Mouse (Mus musculus): ENCODE results near the gene Foxj3. TPM values are rescaled to one million over a fixed set of nuclear protein-coding genes. Genes with fewer than 3 reads are reported as not detected.

Foxj3 gene
- polyA plus RNA-seq, 1 experiment from 2014 or later: 7.4 TPM

GRCm38 (mm10) chr4:119634908-119635660 is 98.3 kb downstream of the Foxj3 start:
- no peaks in the 10 kb centered on the region for H3K27me3 ChIP-seq (ENCODE audit: control insufficient read depth, insufficient read depth, low read length)
- no peaks in the 10 kb centered on the region for H3K4me1 ChIP-seq (replicated peaks; ENCODE audit: control insufficient read depth, insufficient read depth)
- H3K36me3 ChIP-seq (ENCODE audit: control insufficient read depth, insufficient read depth, low read length): no peaks in the 10 kb centered on the region; the same call in 1 of the 2 replicates
- no peak overlapping the region for H3K4me3 ChIP-seq (ENCODE audit: low read depth, low read length)
- no peak overlapping the region for H3K9ac ChIP-seq (ENCODE audit: low read length)
- WGBS: 61% methylated on average over 6 of the region's 6 CpGs
- no peak overlapping the region for H3K27ac ChIP-seq (replicated peaks)
- DNase-seq (ENCODE audit: low spot score) (no peak), ATAC-seq (ENCODE audit: low FRiP score, low TSS enrichment) (no peak)
- H3K9me3 ChIP-seq (ENCODE audit: control insufficient read depth, low read length): no peaks in the 10 kb centered on the region
- no peak overlapping the region for H3K4me2 ChIP-seq (replicated peaks; ENCODE audit: low read depth)
- TF ChIP-seq CTCF (IDR thresholded peaks at IDR 0.05; ENCODE audit: low read depth) (peak; percentile 8; the same call in 1 of the 2 replicates), EP300 (optimal IDR thresholded peaks at IDR 0.05) (no peak)

- Histone ChIP-seq H3K9me3 (ENCODE audit: control insufficient read depth, low read length) (no peaks in the 10 kb centered on the region), H3K36me3 (ENCODE audit: control insufficient read depth, insufficient read depth, low read length) (no peaks in the 10 kb centered on the region; the same call in 1 of the 2 replicates), H3K4me2 (replicated peaks; ENCODE audit: low read depth) (no peak overlapping the region), H3K27ac (replicated peaks) (no peak overlapping the region), H3K4me1 (replicated peaks; ENCODE audit: control insufficient read depth, insufficient read depth) (no peaks in the 10 kb centered on the region), H3K27me3 (ENCODE audit: control insufficient read depth, insufficient read depth, low read length) (no peaks in the 10 kb centered on the region), H3K9ac (ENCODE audit: low read length) (no peak overlapping the region), H3K4me3 (ENCODE audit: low read depth, low read length) (no peak overlapping the region)
- 67% methylated on average over 8 of the region's 8 CpGs for WGBS
- TF ChIP-seq EP300 (optimal IDR thresholded peaks at IDR 0.05) (no peak), CTCF (IDR thresholded peaks at IDR 0.05; ENCODE audit: low read depth) (no peak)
- ATAC-seq (ENCODE audit: low FRiP score, low TSS enrichment) (no peak), DNase-seq (ENCODE audit: low spot score) (no peak)
These were observed 98.9 kb downstream of the Foxj3 start for GRCm38 (mm10) chr4:119635686-119636085.

- DNase-seq (ENCODE audit: low spot score): no peak
- no peak overlapping the region for H3K4me2 ChIP-seq (replicated peaks; ENCODE audit: low read depth)
- no peaks in the 10 kb centered on the region for H3K36me3 ChIP-seq (ENCODE audit: control insufficient read depth, insufficient read depth, low read length)
- H3K4me1 ChIP-seq (replicated peaks; ENCODE audit: control insufficient read depth, insufficient read depth): no peaks in the 10 kb centered on the region
- H3K9ac ChIP-seq (ENCODE audit: low read length): no peak overlapping the region
- H3K4me3 ChIP-seq (ENCODE audit: low read depth, low read length): no peak overlapping the region
- TF ChIP-seq CTCF (IDR thresholded peaks at IDR 0.05; ENCODE audit: low read depth): no peak
- TF ChIP-seq EP300 (optimal IDR thresholded peaks at IDR 0.05): no peak
- WGBS: 67% methylated on average over 7 of the region's 7 CpGs
- no peaks in the 10 kb centered on the region for H3K9me3 ChIP-seq (ENCODE audit: control insufficient read depth, low read length)
- no peak overlapping the region for H3K27ac ChIP-seq (replicated peaks)
- no peaks in the 10 kb centered on the region for H3K27me3 ChIP-seq (ENCODE audit: control insufficient read depth, insufficient read depth, low read length)
- ATAC-seq (ENCODE audit: low FRiP score, low TSS enrichment): no peak
These were observed 99.9 kb downstream of the Foxj3 start for GRCm38 (mm10) chr4:119636731-119637130.

GRCm38 (mm10) chr4:119637176-119637845 is 100.5 kb downstream of the Foxj3 start, which contains the start of gene Guca2a:
Gene Guca2a, plus strand, starts transcription at chr4:119637704.
- no peak within 1 kb of the TSS for H3K4me2 ChIP-seq (replicated peaks; ENCODE audit: low read depth)
- no peak for TF ChIP-seq CTCF (IDR thresholded peaks at IDR 0.05; ENCODE audit: low read depth)
- TF ChIP-seq EP300 (optimal IDR thresholded peaks at IDR 0.05): no peak
- H3K4me1 ChIP-seq (replicated peaks; ENCODE audit: control insufficient read depth, insufficient read depth): no peaks in the 10 kb centered on the region
- no peak within 1 kb of the TSS for H3K9ac ChIP-seq (ENCODE audit: low read length)
- H3K4me3 ChIP-seq (ENCODE audit: low read depth, low read length): no peak within 1 kb of the TSS
- DNase-seq (ENCODE audit: low spot score) (peak; percentile 50), ATAC-seq (ENCODE audit: low FRiP score, low TSS enrichment) (peak; percentile 62)
- H3K36me3 ChIP-seq (ENCODE audit: control insufficient read depth, insufficient read depth, low read length): no peaks in the 10 kb centered on the region
- no peaks in the 10 kb centered on the region for H3K27me3 ChIP-seq (ENCODE audit: control insufficient read depth, insufficient read depth, low read length)
- no peaks in the 10 kb centered on the region for H3K9me3 ChIP-seq (ENCODE audit: control insufficient read depth, low read length)
- 63% methylated on average over 4 of the region's 4 CpGs for whole genome bisulfite sequencing
- H3K27ac ChIP-seq (replicated peaks): no peak within 1 kb of the TSS; the same call in 1 of the 2 replicates

GRCm38 (mm10) chr4:119637946-119638345 is 101.1 kb downstream of the Foxj3 start:
- no peak overlapping the region for H3K4me2 ChIP-seq (replicated peaks; ENCODE audit: low read depth)

GRCm38 (mm10) chr4:119638656-119639055 is 101.9 kb downstream of the Foxj3 start:
- no peak for TF ChIP-seq CTCF (IDR thresholded peaks at IDR 0.05; ENCODE audit: low read depth)
- no peak for TF ChIP-seq EP300 (optimal IDR thresholded peaks at IDR 0.05)
- Histone ChIP-seq H3K36me3 (ENCODE audit: control insufficient read depth, insufficient read depth, low read length) (no peaks in the 10 kb centered on the region), H3K27ac (replicated peaks) (no peak overlapping the region), H3K9ac (ENCODE audit: low read length) (no peak overlapping the region), H3K4me1 (replicated peaks; ENCODE audit: control insufficient read depth, insufficient read depth) (no peaks in the 10 kb centered on the region), H3K27me3 (ENCODE audit: control insufficient read depth, insufficient read depth, low read length) (no peaks in the 10 kb centered on the region), H3K9me3 (ENCODE audit: control insufficient read depth, low read length) (no peaks in the 10 kb centered on the region), H3K4me3 (ENCODE audit: low read depth, low read length) (no peak overlapping the region), H3K4me2 (replicated peaks; ENCODE audit: low read depth) (no peak overlapping the region)
- no peak for ATAC-seq (ENCODE audit: low FRiP score, low TSS enrichment)
- DNase-seq (ENCODE audit: low spot score): no peak
- 54% methylated on average over 11 of the region's 11 CpGs for WGBS

More at GRCm38 (mm10) chr4:119637946-119638345, 101.1 kb downstream of the Foxj3 start:
- no peaks in the 10 kb centered on the region for H3K9me3 ChIP-seq (ENCODE audit: control insufficient read depth, low read length)
- no peaks in the 10 kb centered on the region for H3K4me1 ChIP-seq (replicated peaks; ENCODE audit: control insufficient read depth, insufficient read depth)
- no peak overlapping the region for H3K4me3 ChIP-seq (ENCODE audit: low read depth, low read length)
- no peak for ATAC-seq (ENCODE audit: low FRiP score, low TSS enrichment)
- no peaks in the 10 kb centered on the region for H3K27me3 ChIP-seq (ENCODE audit: control insufficient read depth, insufficient read depth, low read length)
- H3K27ac ChIP-seq (replicated peaks): no peak overlapping the region; the same call in 1 of the 2 replicates
- DNase-seq (ENCODE audit: low spot score): no peak
- WGBS: 74% methylated on average over 6 of the region's 6 CpGs
- TF ChIP-seq EP300 (optimal IDR thresholded peaks at IDR 0.05) (no peak), CTCF (IDR thresholded peaks at IDR 0.05; ENCODE audit: low read depth) (no peak)
- no peak overlapping the region for H3K9ac ChIP-seq (ENCODE audit: low read length)
- no peaks in the 10 kb centered on the region for H3K36me3 ChIP-seq (ENCODE audit: control insufficient read depth, insufficient read depth, low read length)

Measured in stomach, postnatal 0 days (tissue).